Mouse (Mus musculus) regulatory T cell (primary cell): Measurements from ENCODE around the gene Tifab.
"Not testable (repeated sequence)": the region's sequence is repeated elsewhere in the genome, so short reads cannot be mapped to it uniquely, and the experiment has no call there.

Source experiments
- in situ Hi-C: fragments of 300-600 bp; cut with MboI, MseI; formaldehyde crosslinking; loops from one replicate; pipeline ENCODE4 v1.15.1; 2025; ENCODE audit warnings: high pct_unique_total_duplicates

Tifab gene

GRCm38 (mm10) chr13:56178416-56179035 is at the start of gene Tifab:
Gene Tifab (minus strand): TSS chr13:56178885.
- in situ Hi-C loops: no loop called here

GRCm38 (mm10) chr13:56226175-56226954 is 47.7 kb upstream of the Tifab start:
- in situ Hi-C loops: no loop called here

- in situ Hi-C loops: no loop called here
These were observed 44.9 kb upstream of the Tifab start for GRCm38 (mm10) chr13:56223625-56224024.

GRCm38 (mm10) chr13:56222849-56223246 is 44.2 kb upstream of the Tifab start:
- in situ Hi-C loops: no loop called here

DNA sequence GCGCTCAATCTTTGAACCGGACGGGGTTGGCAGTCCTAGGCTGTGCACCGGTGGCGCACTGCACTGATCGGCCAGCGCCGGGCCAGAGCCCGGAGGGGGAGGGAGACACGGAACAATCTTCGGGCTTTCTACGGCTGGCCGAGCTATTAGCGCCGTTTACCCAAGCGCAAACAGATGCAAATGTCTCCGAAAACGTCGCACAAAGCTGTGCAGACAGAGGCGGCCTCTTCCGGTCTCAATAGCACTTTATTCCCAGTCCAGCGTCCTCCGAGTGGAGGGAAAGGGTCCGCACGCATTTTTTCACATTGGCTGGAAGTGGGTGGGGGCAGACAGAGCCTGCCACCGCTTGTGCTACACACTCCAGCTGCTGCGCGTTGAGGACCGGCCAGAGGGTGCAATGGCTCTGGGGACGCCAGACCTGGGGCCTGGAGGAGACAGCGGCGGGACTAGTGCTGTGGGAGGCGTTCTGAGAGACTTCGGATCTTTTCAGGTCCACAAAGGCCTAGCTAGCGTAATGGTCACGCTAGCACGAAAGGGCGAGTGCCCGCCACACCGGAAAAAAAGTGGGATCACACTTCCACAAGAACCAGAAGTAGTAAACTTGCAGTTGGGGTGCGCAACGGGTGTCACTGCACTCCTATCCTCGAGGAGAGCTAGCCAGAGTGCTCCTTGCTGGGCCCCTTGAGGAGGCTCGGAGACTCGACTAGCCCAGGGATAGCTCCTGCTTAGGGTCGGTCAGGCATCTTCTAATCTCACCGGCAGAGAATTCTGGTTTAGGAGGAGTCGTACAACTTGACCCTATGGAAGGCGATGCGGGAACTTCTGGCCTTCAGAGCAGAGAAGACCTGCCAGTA is 43.5 kb upstream of the Tifab start:
- in situ Hi-C loops: no loop called here

GRCm38 (mm10) chr13:56221129-56221910 is 42.6 kb upstream of the Tifab start:
- in situ Hi-C loops: no loop called here

- in situ Hi-C loops: no loop called here
These were observed 40.6 kb upstream of the Tifab start for GRCm38 (mm10) chr13:56219254-56219653.

GRCm38 (mm10) chr13:56216090-56216489 is 37.4 kb upstream of the Tifab start:
- in situ Hi-C loops: no loop called here

- in situ Hi-C loops: no loop called here
These were observed 35.9 kb upstream of the Tifab start for GRCm38 (mm10) chr13:56214633-56215032.

DNA sequence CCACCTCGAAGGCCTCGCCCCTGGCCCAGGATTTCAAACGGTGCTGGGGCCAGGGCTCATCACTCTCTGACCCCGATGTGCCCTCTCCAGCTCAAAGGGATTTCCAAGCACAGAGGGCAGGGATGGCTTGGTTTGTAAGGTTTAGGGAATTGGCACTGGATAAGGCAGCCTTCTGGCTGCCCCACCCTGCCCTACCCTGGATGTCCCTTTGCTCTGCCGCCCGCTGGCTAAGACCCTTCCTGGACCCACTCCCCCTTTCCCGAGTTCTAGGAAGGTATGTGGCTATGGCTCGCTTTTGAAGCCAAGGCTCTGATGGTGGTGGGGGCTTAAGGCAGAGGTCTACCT is 30.4 kb upstream of the Tifab start:
- in situ Hi-C loops: no loop called here

DNA sequence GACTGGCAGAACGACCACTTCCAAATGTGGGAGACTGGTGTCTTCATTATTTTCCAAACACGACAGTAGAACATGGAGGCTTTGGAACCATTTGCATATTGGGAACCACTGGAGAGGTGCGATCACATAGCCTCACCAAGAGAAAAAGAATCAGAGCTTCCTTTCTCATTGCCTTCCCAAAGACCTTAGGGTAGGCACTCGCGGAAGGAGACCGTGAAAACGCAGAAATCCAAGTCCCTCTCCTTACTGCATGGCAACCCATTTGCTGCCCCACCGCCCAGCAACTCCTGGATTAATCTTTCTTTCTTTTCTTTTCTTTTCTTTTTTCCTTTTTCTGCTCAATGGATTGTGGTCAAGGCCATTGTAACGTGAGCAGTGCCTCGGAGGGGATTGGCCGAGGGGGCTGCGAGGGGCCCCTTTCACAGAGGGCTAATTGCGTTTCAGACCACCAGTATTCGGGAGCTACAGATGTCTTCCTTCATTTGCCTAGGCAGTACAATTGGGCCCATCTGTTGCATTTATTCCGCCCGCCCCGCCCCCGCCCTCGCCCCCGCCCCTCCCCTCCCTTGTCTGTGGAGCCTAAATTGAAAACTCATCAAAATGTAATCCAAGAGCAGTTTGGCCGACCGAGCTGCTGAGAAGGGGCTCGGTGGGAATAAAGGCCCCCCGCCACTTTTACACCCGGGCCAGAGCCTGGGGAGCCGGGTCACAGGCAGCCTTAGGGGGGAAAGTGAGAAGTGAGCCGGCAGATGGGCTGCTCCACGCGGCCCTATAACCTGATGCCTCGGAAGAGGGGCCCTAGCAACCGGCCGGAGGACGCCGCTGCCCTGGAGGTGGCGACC is 29.8 kb upstream of the Tifab start:
- in situ Hi-C loops: no loop called here

GRCm38 (mm10) chr13:56199506-56199905 is 20.8 kb upstream of the Tifab start:
- in situ Hi-C loops: no loop called here

DNA sequence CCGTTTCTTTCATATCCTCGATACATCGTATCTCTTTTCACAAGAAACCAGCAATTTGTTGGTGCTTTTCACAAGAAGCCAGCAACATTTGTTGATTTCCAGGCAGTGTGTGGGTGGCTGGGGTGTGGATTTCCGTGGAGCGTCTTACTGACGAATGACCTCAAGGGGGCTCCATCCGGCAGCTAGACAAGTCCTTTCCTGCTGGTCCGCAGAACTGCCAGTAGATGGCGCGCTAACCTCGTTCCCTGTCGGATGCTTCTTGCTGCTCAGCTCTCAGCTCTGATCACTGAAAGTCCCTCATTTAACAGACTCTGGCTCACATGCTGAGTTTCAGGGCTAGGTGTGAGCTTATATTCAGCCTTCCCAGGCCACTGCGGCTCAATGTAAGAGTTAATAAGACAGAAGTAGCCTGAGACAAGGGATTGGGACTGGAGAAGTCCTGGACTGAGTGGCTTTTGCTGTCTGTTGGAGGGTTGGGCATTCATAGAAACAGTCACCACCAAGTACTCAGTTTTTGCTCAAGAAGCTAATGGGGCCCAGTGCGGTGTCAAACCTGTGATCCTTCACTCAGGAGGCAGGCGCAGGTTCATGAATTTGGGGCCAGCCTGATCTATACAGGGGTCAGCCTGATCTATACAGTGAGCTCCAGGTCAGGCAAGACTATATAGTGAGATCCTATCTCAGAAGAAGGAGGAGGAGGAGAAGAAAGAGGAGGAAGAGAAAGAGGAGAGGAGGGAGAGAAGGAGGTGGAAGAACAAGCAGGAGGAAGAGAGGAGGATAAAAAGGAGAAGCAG is 19.0 kb upstream of the Tifab start:
- in situ Hi-C loops: no loop called here

- in situ Hi-C loops: no loop called here
These were observed 18.3 kb upstream of the Tifab start for GRCm38 (mm10) chr13:56197031-56197430.

DNA sequence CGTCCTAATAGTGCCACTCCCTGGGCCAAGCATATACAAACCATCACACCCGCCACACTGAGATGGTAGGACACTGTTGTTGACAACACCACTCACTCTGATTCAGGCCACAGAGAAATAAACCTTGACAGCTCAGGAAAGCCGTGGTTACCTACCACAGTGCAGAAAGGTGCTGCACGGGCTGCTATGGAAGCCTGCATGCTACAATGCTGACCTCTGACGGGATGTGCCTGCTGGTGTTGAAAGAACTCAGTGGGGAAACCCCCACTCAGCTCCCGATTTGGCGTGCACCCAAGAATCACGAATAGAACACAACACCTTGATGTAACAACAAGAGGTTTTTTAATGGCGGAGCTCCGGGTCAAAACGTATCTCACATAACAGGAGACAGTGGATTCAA is 17.1 kb upstream of the Tifab start:
- in situ Hi-C loops: not testable (repeated sequence)

DNA sequence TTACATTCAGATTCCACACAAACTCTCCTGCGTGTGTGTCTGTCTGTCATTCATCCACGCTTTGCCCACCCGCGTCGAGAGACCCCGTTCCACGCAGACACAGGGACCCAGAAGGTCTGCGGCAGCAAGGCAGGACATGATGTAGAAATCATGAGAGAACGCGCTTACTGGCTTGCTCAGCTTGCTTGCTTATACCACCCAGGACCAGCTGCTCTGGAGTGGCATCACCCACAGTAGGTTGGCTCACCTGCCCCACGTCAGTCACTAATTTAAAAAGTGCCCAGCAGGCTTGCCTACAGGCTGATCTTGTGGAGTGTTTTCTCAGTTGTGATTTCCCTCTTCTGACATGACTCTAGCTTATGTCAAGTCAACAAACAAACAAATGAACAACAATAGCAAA is 15.5 kb upstream of the Tifab start:
- in situ Hi-C loops: not testable (repeated sequence)

GRCm38 (mm10) chr13:56191225-56191624 is 12.5 kb upstream of the Tifab start:
- in situ Hi-C loops: no loop called here

GRCm38 (mm10) chr13:56189688-56190087 is 11.0 kb upstream of the Tifab start:
- in situ Hi-C loops: no loop called here

GRCm38 (mm10) chr13:56183687-56184086 is 5.0 kb upstream of the Tifab start:
- in situ Hi-C loops: no loop called here

DNA sequence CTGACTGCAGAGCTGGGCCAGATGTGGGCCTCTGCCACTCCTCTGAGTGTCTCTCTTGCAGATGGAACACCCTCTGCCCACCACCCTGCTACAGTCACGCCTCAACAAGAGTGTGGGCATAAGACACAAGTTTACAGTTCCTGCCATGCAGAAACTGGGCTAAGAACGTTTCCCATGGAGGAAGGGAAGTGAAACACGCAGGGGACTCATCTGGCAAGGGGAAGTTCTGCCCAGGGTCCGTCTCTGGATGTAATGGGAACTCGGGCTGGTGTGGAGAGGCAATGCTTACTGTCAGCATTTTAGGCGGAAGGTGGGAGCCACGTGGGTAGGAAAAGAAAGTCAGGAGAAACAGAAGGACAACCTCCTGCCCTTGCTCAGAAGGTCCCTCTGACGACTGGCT is 2.7 kb upstream of the Tifab start:
- in situ Hi-C loops: no loop called here
